Mouse (Mus musculus) right cerebral cortex, postnatal 36 days (tissue): ENCODE data around the gene Cabs1.

Source experiments
- DNase-seq, 2 experiments: peaks; one replicate each; pipeline ENCODE4 v3.0.0; 2022; ENCODE audit warnings: low spot score in 2 of 2, mixed read lengths in 1 of 2

The Cabs1 gene

GRCm38 (mm10) chr5:87979139-87979538 is at the start of gene Cabs1:
Gene Cabs1, plus strand, starts transcription at chr5:87979439.
- DNase-seq = no peak

- no peak for DNase-seq
Measured at GRCm38 (mm10) chr5:87931603-87932002, 47.6 kb upstream of the Cabs1 start.

- DNase-seq = no peak
Measured at GRCm38 (mm10) chr5:87940752-87941151, 38.5 kb upstream of the Cabs1 start.

- DNase-seq = no peak
Measured at GRCm38 (mm10) chr5:87942515-87942914, 36.7 kb upstream of the Cabs1 start.

GRCm38 (mm10) chr5:87951836-87952235 is 27.4 kb upstream of the Cabs1 start:
- DNase-seq = no peak

- DNase-seq = no peak
Measured at GRCm38 (mm10) chr5:87969201-87969600, 10.0 kb upstream of the Cabs1 start, which contains the start of the genes 2310003L06Rik and Gm28434. Gene 2310003L06Rik, plus strand, starts transcription at chr5:87969459. Gene Gm28434, plus strand, starts transcription at chr5:87969517.

- no peak for DNase-seq
Measured at GRCm38 (mm10) chr5:87982468-87983214, 3.4 kb downstream of the Cabs1 start.

- DNase-seq = no peak
Measured at GRCm38 (mm10) chr5:88002249-88002648, 23.0 kb downstream of the Cabs1 start, which contains the start of gene Smr3a. Gene Smr3a, plus strand, starts transcription at chr5:88002549.

- no peak for DNase-seq
Measured at GRCm38 (mm10) chr5:88005241-88005640, 26.0 kb downstream of the Cabs1 start.
